Mouse (Mus musculus): Measurements from ENCODE around the gene Ttn. TPM values are rescaled to one million over a fixed set of nuclear protein-coding genes. Genes with fewer than 3 reads are reported as not detected.

Ttn gene
- total and polyA plus RNA-seq, 2 experiments from 2014 or later, result 0.41 to 0.99 TPM

DNA sequence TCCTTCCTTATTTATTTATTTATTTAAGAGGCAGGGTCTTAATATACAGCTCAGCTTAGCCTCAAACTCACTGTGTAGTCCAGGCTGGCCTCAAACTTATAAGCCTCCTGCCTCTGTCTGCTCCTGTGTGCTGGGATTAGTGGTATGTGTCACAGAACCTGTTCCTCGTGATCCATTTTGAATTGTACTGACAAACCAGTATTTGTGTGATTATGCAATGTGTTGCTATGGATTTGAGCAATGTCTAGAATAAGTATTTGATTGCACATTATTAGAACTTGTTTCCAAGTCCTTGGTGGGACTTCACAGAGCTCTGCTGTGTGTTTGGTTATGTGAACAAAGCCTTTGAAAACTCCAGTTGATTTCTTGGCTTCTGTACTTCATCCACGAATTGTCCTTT is 20.8 kb upstream of the Ttn start:
- Histone ChIP-seq H3K4me3 (ENCODE audit: low read depth, low read length) (no peak overlapping the region), H3K27me3 (ENCODE audit: insufficient read depth, low read length) (no peaks in the 10 kb centered on the region), H3K4me2 (ENCODE audit: low read depth, low read length, poor library complexity, severe bottlenecking) (no peak overlapping the region), H3K9me3 (ENCODE audit: low read length) (no peaks in the 10 kb centered on the region), H3K4me1 (ENCODE audit: insufficient read depth, low read length) (0 out of 2 replicates have a peak, but pooled peaks cover 4% of the 10 kb centered on the region), H3K9ac (replicated peaks; ENCODE audit: low read length, poor library complexity, severe bottlenecking) (no peak overlapping the region), H3K36me3 (ENCODE audit: insufficient read depth, low read length) (no peaks in the 10 kb centered on the region), H3K27ac (ENCODE audit: low read depth, low read length) (no peak overlapping the region)
- 63% methylated on average over 2 of the region's 2 CpGs for WGBS
- ATAC-seq (ENCODE audit: low FRiP score), result no peak
- TF ChIP-seq CTCF (IDR thresholded peaks at IDR 0.05), result no peak
- no peak for DNase-seq (ENCODE audit: low spot score)

DNA sequence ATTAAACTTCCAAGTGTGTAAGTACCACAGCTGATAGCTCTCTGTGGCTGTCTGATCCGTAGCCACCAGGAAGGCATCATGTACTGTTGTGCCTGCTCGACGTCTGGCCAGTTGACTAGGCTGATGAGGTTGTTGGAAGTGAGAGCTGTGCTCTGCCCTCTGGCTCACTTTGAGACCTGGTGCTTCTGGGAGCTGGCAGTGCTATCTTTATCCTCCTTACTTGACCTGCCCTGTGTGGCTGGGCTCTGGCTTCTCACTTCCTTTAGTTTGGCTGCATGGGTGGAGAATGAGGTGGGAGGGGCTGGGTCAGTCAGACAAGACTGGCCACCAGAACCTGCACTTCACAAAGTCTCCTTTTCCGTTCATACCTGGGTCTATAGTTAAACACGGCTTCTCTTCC is 16.0 kb upstream of the Ttn start:
- no peak for ATAC-seq (ENCODE audit: low FRiP score)

GRCm38 (mm10) chr2:76992493-76993201 is 10.3 kb upstream of the Ttn start:
- Histone ChIP-seq H3K9me3 (ENCODE audit: low read length) (no peaks in the 10 kb centered on the region), H3K4me2 (ENCODE audit: low read depth, low read length, poor library complexity, severe bottlenecking) (no peak overlapping the region), H3K27me3 (ENCODE audit: insufficient read depth, low read length) (no peaks in the 10 kb centered on the region), H3K4me1 (ENCODE audit: insufficient read depth, low read length) (no peaks in the 10 kb centered on the region), H3K27ac (ENCODE audit: low read depth, low read length) (no peak overlapping the region), H3K36me3 (ENCODE audit: insufficient read depth, low read length) (no peaks in the 10 kb centered on the region), H3K4me3 (ENCODE audit: low read depth, low read length) (no peak overlapping the region), H3K9ac (replicated peaks; ENCODE audit: low read length, poor library complexity, severe bottlenecking) (no peak overlapping the region)
- ATAC-seq (ENCODE audit: low FRiP score), result no peak
- TF ChIP-seq CTCF (IDR thresholded peaks at IDR 0.05), result no peak
- 87% methylated on average over 5 of the region's 5 CpGs for WGBS
- no peak for DNase-seq (ENCODE audit: low spot score)

More for the DNA sequence above, 16.0 kb upstream of the Ttn start:
- no peak overlapping the region for H3K9ac ChIP-seq (replicated peaks; ENCODE audit: low read length, poor library complexity, severe bottlenecking)
- no peak overlapping the region for H3K4me2 ChIP-seq (ENCODE audit: low read depth, low read length, poor library complexity, severe bottlenecking)
- H3K4me3 ChIP-seq (ENCODE audit: low read depth, low read length), result no peak overlapping the region
- H3K36me3 ChIP-seq (ENCODE audit: insufficient read depth, low read length), result no peaks in the 10 kb centered on the region
- no peaks in the 10 kb centered on the region for H3K4me1 ChIP-seq (ENCODE audit: insufficient read depth, low read length)
- TF ChIP-seq CTCF (IDR thresholded peaks at IDR 0.05), result no peak
- no peak for DNase-seq (ENCODE audit: low spot score)
- no peak overlapping the region for H3K27ac ChIP-seq (ENCODE audit: low read depth, low read length)
- WGBS, result 75% methylated on average over 5 of the region's 5 CpGs
- no peaks in the 10 kb centered on the region for H3K9me3 ChIP-seq (ENCODE audit: low read length)
- no peaks in the 10 kb centered on the region for H3K27me3 ChIP-seq (ENCODE audit: insufficient read depth, low read length)

DNA sequence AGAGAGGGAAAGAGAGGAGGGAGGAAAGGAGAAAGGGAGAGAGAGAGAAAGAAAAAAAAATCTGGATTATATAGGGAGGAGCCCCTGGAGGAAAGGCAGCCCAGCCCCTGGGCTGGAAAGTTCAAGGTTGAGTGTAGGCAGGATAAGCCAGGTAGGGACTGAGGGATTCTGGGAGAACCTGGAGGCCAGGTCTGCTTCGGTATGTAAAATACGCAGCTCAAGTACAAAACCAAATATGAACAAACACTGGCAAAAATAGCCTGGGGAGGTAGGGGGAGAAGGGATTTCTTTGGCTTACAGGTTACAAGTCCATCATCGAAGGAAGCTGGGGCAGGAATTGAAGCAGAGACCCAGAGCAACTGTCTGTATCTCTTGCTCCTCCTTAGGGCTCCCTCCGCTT is 5.0 kb upstream of the Ttn start:
- Histone ChIP-seq H3K9me3 (ENCODE audit: low read length) (no peaks in the 10 kb centered on the region), H3K9ac (replicated peaks; ENCODE audit: low read length, poor library complexity, severe bottlenecking) (no peak overlapping the region), H3K27ac (ENCODE audit: low read depth, low read length) (no peak overlapping the region), H3K4me3 (ENCODE audit: low read depth, low read length) (no peak overlapping the region), H3K36me3 (ENCODE audit: insufficient read depth, low read length) (no peaks in the 10 kb centered on the region), H3K4me2 (ENCODE audit: low read depth, low read length, poor library complexity, severe bottlenecking) (no peak overlapping the region), H3K4me1 (ENCODE audit: insufficient read depth, low read length) (no peaks in the 10 kb centered on the region), H3K27me3 (ENCODE audit: insufficient read depth, low read length) (no peaks in the 10 kb centered on the region)
- no peak for TF ChIP-seq CTCF (IDR thresholded peaks at IDR 0.05)
- no peak for ATAC-seq (ENCODE audit: low FRiP score)
- WGBS, result 95% methylated on average over 4 of the region's 4 CpGs
- DNase-seq (ENCODE audit: low spot score), result no peak

DNA sequence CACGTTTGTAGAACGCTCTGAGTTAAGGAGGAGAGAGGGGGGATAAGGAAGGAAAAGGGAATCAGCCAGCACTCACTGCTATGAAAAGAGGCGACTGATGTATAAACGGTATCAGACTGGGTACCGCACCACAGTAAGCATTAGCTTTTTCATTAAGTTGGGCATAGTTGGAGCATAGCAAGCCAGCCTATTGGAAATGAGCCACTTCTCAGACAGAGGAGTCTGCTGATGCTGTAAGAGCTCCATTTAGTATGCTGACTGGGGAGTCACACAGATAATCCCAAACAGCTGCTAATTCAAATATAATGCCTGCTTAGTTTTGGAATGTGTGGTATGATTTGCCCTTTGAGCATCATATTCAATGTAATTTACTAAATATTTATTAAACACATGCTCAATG is 2.0 kb upstream of the Ttn start:
- Histone ChIP-seq H3K27me3 (ENCODE audit: insufficient read depth, low read length) (no peaks in the 10 kb centered on the region), H3K9me3 (ENCODE audit: low read length) (no peaks in the 10 kb centered on the region), H3K27ac (ENCODE audit: low read depth, low read length) (no peak overlapping the region), H3K4me2 (ENCODE audit: low read depth, low read length, poor library complexity, severe bottlenecking) (no peak overlapping the region), H3K4me1 (ENCODE audit: insufficient read depth, low read length) (no peaks in the 10 kb centered on the region), H3K4me3 (ENCODE audit: low read depth, low read length) (no peak overlapping the region), H3K36me3 (ENCODE audit: insufficient read depth, low read length) (no peaks in the 10 kb centered on the region), H3K9ac (replicated peaks; ENCODE audit: low read length, poor library complexity, severe bottlenecking) (no peak overlapping the region)
- 59% methylated on average over 5 of the region's 5 CpGs for WGBS
- TF ChIP-seq CTCF (IDR thresholded peaks at IDR 0.05), result no peak
- DNase-seq (ENCODE audit: low spot score) (no peak), ATAC-seq (ENCODE audit: low FRiP score) (no peak)

GRCm38 (mm10) chr2:76983601-76984000 is 1.3 kb upstream of the Ttn start:
- TF ChIP-seq CTCF (IDR thresholded peaks at IDR 0.05), result no peak
- H3K27ac ChIP-seq (ENCODE audit: low read depth, low read length), result no peak overlapping the region
- no peaks in the 10 kb centered on the region for H3K36me3 ChIP-seq (ENCODE audit: insufficient read depth, low read length)
- ATAC-seq (ENCODE audit: low FRiP score) (no peak), DNase-seq (ENCODE audit: low spot score) (no peak)
- no peak overlapping the region for H3K9ac ChIP-seq (replicated peaks; ENCODE audit: low read length, poor library complexity, severe bottlenecking)
- H3K4me1 ChIP-seq (ENCODE audit: insufficient read depth, low read length), result no peaks in the 10 kb centered on the region
- no peaks in the 10 kb centered on the region for H3K9me3 ChIP-seq (ENCODE audit: low read length)
- no peaks in the 10 kb centered on the region for H3K27me3 ChIP-seq (ENCODE audit: insufficient read depth, low read length)
- no peak overlapping the region for H3K4me3 ChIP-seq (ENCODE audit: low read depth, low read length)
- 63% methylated on average over 5 of the region's 5 CpGs for WGBS
- no peak overlapping the region for H3K4me2 ChIP-seq (ENCODE audit: low read depth, low read length, poor library complexity, severe bottlenecking)
